Mouse (Mus musculus): ENCODE results near the gene Gm17267. TPM values are rescaled to one million over a fixed set of nuclear protein-coding genes. Genes with fewer than 3 reads are reported as not detected.
"Not testable (repeated sequence)": the region's sequence is repeated elsewhere in the genome, so short reads cannot be mapped to it uniquely, and the experiment has no call there.

Gene Gm17267
- not detected in 2 replicates for polyA plus RNA-seq (2014; fragmentation: Nextera tagmentation; extraction: Ambion mirVana)

DNA sequence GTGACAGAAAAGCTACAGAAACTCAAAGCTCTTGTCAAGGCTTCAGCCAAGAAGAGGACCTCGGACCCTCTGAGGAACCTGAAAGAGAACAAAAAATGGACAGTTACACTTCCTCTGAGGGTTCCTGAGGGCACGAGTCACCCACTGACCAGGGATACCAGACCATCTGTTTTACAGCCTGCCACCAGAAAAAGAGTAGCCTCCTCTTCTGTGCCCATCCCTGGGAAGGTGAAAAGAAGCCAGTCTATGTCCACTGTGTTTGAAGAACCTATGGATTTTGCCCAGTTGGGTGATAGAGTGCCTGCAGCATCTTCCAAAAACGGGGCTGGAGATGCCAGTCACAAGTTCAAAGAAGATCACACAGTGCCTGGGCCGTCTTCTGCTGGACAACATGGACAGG, at the start of gene Gm17267:
TSS of gene Gm17267 (plus strand) at position 301 of the 400 bp plus-strand sequence.
- no CpG with 5 or more reads among the region's 4 CpGs for WGBS
- not testable (repeated sequence) for ATAC-seq (ENCODE audit: low FRiP score)

More for the DNA sequence above, at the start of gene Gm17267:
- not testable (repeated sequence) for H3K4me1 ChIP-seq (replicated peaks; ENCODE audit: control insufficient read depth, insufficient read depth, low read length); H3K27me3 ChIP-seq (ENCODE audit: control insufficient read depth, insufficient read depth, low read length); H3K9me3 ChIP-seq (ENCODE audit: control insufficient read depth, low read length); H3K27ac ChIP-seq; H3K4me3 ChIP-seq (replicated peaks; ENCODE audit: low read length); H3K36me3 ChIP-seq (replicated peaks; ENCODE audit: control insufficient read depth, insufficient read depth); DNase-seq (ENCODE audit: low spot score); H3K9ac ChIP-seq; H3K4me2 ChIP-seq (replicated peaks)
